Mouse (Mus musculus): ENCODE measurements around the gene Ncapd2.

GRCm38 (mm10) chr6:125146148-125146547 is 45.4 kb downstream of the Ncapd2 start:
- no peak for TF ChIP-seq CTCF (IDR thresholded peaks at IDR 0.05; ENCODE audit: low read depth)
- no peak for TF ChIP-seq EP300 (IDR thresholded peaks at IDR 0.05; ENCODE audit: low read depth)

All from liver, postnatal 0 days (tissue).